Mouse (Mus musculus) midbrain, embryonic 10.5 days (tissue): ENCODE data around the gene Ccdc152. TPM values are rescaled to one million over a fixed set of nuclear protein-coding genes. Genes with fewer than 3 reads are reported as not detected.

Experiments
- DNase-seq: peaks from one replicate; pipeline ENCODE4 v3.0.0-alpha.2; 2017; ENCODE audit warnings: low spot score
- H3K27ac ChIP-seq: fragments of 300-500 bp; sonication (generic); replicated peaks from 2 replicates; pipeline ENCODE4 v1.5.1; 2016; ENCODE audit warnings: mild to moderate bottlenecking
- H3K27me3 ChIP-seq: fragments of 300-500 bp; sonication (generic); 2 replicates; pipeline ENCODE4 v1.6.1; 2016; ENCODE audit warnings: low read depth, mild to moderate bottlenecking; ENCODE audit not compliant: poor library complexity, severe bottlenecking
- H3K36me3 ChIP-seq: fragments of 300-500 bp; sonication (generic); 2 replicates; pipeline ENCODE4 v1.6.1; 2016; ENCODE audit warnings: mild to moderate bottlenecking, moderate library complexity
- H3K4me1 ChIP-seq: fragments of 300-500 bp; sonication (generic); 2 replicates; pipeline ENCODE4 v1.6.1; 2016
- H3K4me3 ChIP-seq: fragments of 300-500 bp; sonication (generic); 2 replicates; pipeline ENCODE4 v1.5.1; 2016; ENCODE audit warnings: mild to moderate bottlenecking, moderate library complexity
- H3K9me3 ChIP-seq: fragments of 300-500 bp; sonication (generic); replicated peaks from 2 replicates; pipeline ENCODE4 v1.6.1; 2016; ENCODE audit warnings: mild to moderate bottlenecking
- WGBS: fragments of 180-500 bp; shearing (Covaris S2); methylation state at CpG from one replicate; pipeline ENCODE4 v1.1.7; 2016; 5-methylcytosine and 5-hydroxymethylcytosine counted together
- polyA plus RNA-seq: library from polyadenylated mRNA; unstranded; fragments of >200 nt; fragmentation: Nextera tagmentation; extraction: Ambion mirVana; gene quantifications from 2 replicates; pipeline ENCODE4 v1.2.1, GENCODE M21; 2016

Ccdc152 gene
- polyA plus RNA-seq, 1 experiment from 2014 or later = not detected

DNA sequence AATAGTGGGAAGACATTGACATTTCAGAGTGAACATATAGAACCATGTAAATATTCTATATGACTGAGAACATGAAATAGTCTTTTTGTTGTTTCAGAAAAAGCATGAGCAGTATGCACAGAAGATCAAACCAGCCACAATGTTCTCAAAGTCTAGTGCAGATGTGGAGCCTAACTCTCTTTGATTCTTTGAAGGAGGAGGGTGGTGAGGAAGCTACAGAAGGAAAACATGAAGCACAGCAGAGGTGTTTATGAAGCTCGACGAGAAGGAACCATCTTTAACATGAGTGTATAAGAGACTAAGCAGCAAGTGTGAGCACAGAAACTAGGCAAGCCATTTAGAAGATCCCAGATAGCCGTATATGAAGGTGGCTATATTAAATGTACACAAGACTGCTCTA lies 6.5 kb upstream of the Ccdc152 start:
- H3K36me3 ChIP-seq = no peaks in the 10 kb centered on the region
- H3K4me1 ChIP-seq = no peaks in the 10 kb centered on the region
- WGBS = 86% methylated on average over 3 of the region's 3 CpGs
- no peaks in the 10 kb centered on the region for H3K9me3 ChIP-seq
- no peak overlapping the region for H3K4me3 ChIP-seq
- H3K27ac ChIP-seq = no peak overlapping the region
- no peaks in the 10 kb centered on the region for H3K27me3 ChIP-seq
- DNase-seq = no peak

DNA sequence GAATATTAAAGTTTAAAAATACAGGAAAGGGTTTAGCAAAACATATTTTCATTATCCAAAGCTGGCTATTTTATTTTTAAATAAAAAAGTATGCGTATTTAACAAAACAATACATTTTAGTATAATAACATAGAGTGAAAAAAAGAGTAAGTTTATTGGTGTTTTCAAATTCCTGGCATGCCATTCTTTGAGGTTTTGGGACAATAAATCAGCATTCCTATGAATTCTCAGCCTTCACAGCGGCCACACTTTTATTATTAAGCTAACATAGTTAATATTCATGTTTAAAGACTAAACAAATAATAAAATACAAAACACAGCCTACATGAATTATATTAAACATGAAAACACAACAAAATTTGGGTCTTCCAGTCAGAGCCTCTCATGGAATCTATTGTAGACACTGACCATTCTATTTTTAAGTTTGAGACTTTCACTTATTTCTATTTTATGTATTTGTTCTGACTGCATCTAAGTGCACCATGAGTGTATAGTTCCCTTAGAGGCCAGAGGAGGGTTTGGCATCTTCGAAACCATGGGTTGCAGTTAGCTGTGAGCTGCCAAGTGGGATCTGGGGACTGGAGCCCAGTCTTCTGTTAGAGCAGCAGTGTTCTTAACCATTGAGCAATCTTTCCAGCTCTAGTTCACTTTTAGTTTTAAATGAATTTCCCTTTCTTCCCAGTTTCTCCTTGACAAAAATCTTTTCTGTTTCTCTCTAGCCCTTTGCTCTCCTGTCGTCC lies 2.8 kb downstream of the Ccdc152 start:
- 85% methylated on average over 4 of the region's 4 CpGs for WGBS
- H3K4me1 ChIP-seq = no peaks in the 10 kb centered on the region
- H3K27me3 ChIP-seq = no peaks in the 10 kb centered on the region
- no peak overlapping the region for H3K4me3 ChIP-seq
- H3K36me3 ChIP-seq = no peaks in the 10 kb centered on the region
- H3K9me3 ChIP-seq = no peaks in the 10 kb centered on the region
- no peak overlapping the region for H3K27ac ChIP-seq
- no peak for DNase-seq

DNA sequence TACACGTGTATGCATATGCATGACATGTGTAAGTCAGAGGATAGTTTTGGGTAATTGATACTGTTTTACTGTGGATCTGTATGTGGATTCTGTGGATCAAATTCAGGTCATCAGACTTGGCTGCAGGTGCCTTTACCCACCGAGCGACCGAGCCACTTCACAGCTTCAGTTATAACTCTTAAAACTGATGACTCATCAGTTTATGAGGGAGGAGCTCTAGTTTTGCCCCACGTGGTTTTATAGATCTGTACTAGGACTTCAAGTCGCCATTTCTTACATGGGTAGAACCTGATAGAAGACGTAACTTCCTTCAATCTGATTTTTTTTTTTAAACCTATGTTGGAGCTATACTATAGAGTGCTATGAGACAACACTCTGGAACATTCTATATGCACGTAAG lies 5.7 kb downstream of the Ccdc152 start:
- 87% methylated on average over 8 of the region's 8 CpGs for WGBS
- DNase-seq = no peak

DNA sequence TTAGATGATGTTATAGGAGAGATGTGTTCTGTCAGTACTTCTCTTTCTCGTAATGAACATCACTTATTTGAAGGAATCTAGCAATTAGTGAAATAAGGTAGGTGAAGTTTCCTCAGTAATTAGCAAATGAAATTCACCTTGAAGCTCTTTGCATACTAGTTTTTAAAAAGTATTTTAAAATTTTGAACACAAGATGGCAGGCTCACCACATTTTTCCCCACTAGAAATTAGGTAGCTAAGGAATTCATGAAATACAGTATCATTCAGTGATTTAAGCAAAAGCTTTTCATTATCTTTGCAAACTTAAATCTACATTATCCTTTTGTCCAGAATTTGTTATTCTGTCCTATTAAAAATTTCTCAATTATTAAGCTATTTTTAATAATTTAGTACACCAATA lies 7.3 kb downstream of the Ccdc152 start:
- WGBS = 89% methylated on average over 1 of the region's 1 CpGs
- no peak overlapping the region for H3K4me3 ChIP-seq
- no peaks in the 10 kb centered on the region for H3K4me1 ChIP-seq
- no peaks in the 10 kb centered on the region for H3K36me3 ChIP-seq
- DNase-seq = no peak
- no peaks in the 10 kb centered on the region for H3K27me3 ChIP-seq
- no peaks in the 10 kb centered on the region for H3K9me3 ChIP-seq
- H3K27ac ChIP-seq = no peak overlapping the region

More for the DNA sequence above, 5.7 kb downstream of the Ccdc152 start:
- Histone ChIP-seq H3K36me3 (no peaks in the 10 kb centered on the region), H3K27ac (no peak overlapping the region), H3K9me3 (no peaks in the 10 kb centered on the region), H3K4me3 (no peak overlapping the region), H3K27me3 (no peaks in the 10 kb centered on the region), H3K4me1 (no peaks in the 10 kb centered on the region)

DNA sequence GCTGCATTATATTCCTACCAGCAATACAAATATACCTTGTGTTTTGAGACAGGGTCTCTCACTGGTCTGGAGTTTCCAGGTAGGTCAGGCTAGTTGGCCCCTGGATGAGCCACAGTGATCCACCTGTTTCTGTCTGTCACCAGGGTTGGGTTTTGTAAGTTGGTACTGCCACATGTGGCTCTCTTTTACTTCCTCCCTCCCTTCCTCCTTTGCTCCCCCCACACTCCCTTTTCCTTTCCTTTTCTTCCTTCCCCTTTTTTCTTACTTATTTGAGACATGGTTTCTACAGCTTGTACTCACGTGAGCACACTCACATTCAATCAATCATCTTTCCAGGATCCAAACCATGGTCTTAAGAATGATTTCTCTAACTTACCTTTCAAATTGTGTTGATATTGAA lies 9.8 kb downstream of the Ccdc152 start:
- no peaks in the 10 kb centered on the region for H3K36me3 ChIP-seq
- H3K9me3 ChIP-seq = no peaks in the 10 kb centered on the region
- no peaks in the 10 kb centered on the region for H3K4me1 ChIP-seq
- no peaks in the 10 kb centered on the region for H3K27me3 ChIP-seq
- DNase-seq = no peak
- H3K27ac ChIP-seq = no peak overlapping the region
- H3K4me3 ChIP-seq = no peak overlapping the region
- 77% methylated on average over 1 of the region's 1 CpGs for WGBS

DNA sequence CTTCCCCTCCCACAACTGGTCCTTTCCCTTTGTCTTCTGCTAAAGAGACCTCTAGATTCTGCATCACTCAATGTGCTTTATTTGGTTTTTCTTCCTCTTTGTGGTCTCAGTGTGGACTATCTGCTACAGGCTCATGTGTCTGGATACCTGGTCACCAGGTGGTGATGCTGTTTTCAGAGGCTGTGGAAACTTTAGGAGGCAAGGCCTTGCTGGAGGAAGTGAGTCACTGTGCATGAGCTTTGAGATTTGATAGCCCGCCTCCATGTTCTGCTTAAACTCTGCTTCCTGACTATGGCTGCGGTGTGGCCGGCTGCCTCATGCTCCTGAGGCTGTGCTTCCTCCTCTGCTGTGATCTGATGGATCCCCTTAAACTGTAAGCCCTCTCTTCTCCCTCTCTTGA lies 12.9 kb downstream of the Ccdc152 start:
- Histone ChIP-seq H3K36me3 (no peaks in the 10 kb centered on the region), H3K4me1 (no peaks in the 10 kb centered on the region), H3K9me3 (no peaks in the 10 kb centered on the region), H3K4me3 (no peak overlapping the region), H3K27ac (no peak overlapping the region), H3K27me3 (no peaks in the 10 kb centered on the region)
- 90% methylated on average over 3 of the region's 3 CpGs for WGBS
- no peak for DNase-seq

DNA sequence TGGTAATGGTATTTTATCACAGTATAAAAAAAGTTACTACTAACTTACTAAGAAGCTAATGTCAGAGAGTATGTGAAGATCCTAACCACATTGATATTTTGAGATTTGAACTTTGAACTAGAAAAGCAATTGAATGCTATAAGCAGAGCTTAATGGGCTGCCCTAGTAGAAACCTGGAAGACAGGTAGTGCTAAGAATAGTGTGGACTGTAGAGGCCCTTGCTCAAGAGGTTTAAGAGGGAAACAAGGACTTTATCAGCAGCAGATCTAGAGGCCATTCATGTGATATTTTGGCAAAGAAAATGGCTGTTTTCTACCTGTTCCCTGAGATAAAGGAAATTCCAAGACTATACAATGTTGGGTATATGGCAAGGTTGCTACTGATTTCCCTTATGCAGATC lies 17.3 kb downstream of the Ccdc152 start:
- no peaks in the 10 kb centered on the region for H3K4me1 ChIP-seq
- no peaks in the 10 kb centered on the region for H3K9me3 ChIP-seq
- H3K36me3 ChIP-seq = no peaks in the 10 kb centered on the region
- no peak for DNase-seq
- no peak overlapping the region for H3K27ac ChIP-seq
- no peak overlapping the region for H3K4me3 ChIP-seq
- H3K27me3 ChIP-seq = no peaks in the 10 kb centered on the region

DNA sequence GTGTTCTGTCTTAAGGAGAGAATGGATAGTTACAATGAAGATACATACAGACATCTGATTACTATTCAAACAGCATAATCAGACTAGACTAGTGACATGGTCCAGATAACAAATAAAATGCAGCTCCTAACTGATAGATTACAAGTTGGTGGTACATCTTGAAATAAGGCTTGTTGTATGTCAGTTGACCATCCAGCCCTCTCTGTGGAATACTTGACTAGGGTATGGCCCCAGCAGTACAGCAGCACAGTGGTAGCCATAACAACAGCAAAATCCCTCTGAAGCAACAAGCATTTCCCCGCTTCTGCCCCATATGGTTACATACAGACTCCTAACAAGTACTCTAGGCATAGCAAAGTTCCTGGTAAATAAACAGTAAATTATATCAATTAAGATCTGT lies 21.6 kb downstream of the Ccdc152 start:
- H3K4me3 ChIP-seq = no peak overlapping the region
- H3K36me3 ChIP-seq = 0 out of 2 replicates have a peak, but pooled peaks cover 4% of the 10 kb centered on the region
- no peaks in the 10 kb centered on the region for H3K27me3 ChIP-seq
- H3K4me1 ChIP-seq = no peaks in the 10 kb centered on the region
- H3K9me3 ChIP-seq = no peaks in the 10 kb centered on the region
- WGBS = 63% methylated on average over 1 of the region's 1 CpGs
- DNase-seq = no peak
- H3K27ac ChIP-seq = no peak overlapping the region

DNA sequence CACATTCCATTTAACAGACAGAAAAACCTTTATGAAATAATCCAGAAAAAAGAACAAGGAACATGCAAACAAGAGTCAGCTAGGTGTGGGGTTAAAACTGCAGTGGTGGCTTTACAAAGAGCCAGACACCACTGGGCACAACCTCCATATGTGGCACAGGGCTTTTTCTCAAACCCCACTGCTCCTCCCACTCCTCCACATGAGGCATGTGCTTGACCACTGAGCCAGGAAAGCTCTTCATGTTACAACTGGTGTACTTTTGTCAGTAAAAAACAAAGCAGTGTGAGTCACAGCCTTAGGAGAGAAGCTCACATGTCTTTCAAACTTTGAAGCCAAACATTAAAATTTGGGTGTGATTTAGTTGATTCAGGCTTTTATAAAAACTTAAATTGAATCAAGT lies 22.1 kb downstream of the Ccdc152 start:
- Histone ChIP-seq H3K36me3 (0 out of 2 replicates have a peak, but pooled peaks cover 4% of the 10 kb centered on the region), H3K4me3 (no peak overlapping the region), H3K27ac (no peak overlapping the region), H3K9me3 (no peaks in the 10 kb centered on the region), H3K4me1 (no peaks in the 10 kb centered on the region), H3K27me3 (no peaks in the 10 kb centered on the region)
- no peak for DNase-seq

DNA sequence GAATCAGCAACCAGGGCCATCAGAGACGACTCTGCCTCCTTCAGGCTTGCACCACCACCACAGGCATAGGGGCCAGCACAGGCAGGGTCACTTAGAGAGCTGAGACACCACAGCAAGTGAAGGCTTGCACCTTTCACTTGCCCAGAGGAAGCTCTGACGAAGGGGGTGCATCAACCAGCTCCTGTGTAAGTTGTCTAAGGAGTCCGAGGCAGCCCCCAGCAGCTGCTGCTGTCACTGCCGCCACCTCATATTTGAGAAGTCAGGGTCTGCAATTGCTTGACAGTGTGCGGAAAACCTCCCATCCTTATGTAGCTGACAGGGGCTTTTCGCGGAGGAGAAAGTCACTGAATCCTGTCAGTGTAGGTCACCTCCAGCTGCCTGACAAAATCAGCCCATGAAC lies 24.1 kb downstream of the Ccdc152 start:
- Histone ChIP-seq H3K36me3 (0 out of 2 replicates have a peak, but pooled peaks cover 4% of the 10 kb centered on the region), H3K27me3 (no peaks in the 10 kb centered on the region), H3K9me3 (no peaks in the 10 kb centered on the region), H3K4me1 (no peaks in the 10 kb centered on the region), H3K4me3 (no peak overlapping the region), H3K27ac (no peak overlapping the region)
- WGBS = 87% methylated on average over 7 of the region's 7 CpGs
- no peak for DNase-seq

DNA sequence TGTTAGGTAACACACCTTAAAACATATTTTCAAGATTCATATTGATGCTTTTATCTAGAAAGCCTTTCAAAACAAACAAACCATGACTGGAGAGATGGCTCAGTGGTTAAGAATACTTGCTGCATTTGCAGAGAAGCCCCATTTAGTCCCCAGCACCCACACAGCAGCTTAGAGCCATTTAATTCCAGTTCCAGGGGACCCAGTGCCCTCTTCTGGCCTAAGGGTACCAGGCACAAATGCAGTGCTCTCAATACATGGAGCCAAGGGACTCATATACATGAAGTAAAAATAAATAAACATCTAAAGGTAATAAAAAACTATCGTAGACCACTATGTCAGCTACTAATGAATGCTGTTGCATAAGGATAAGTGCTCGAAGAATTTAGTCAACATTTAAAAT lies 25.9 kb downstream of the Ccdc152 start:
- Histone ChIP-seq H3K27me3 (no peaks in the 10 kb centered on the region), H3K36me3 (0 out of 2 replicates have a peak, but pooled peaks cover 4% of the 10 kb centered on the region), H3K9me3 (no peaks in the 10 kb centered on the region), H3K4me3 (no peak overlapping the region), H3K4me1 (no peaks in the 10 kb centered on the region), H3K27ac (no peak overlapping the region)
- WGBS = 92% methylated on average over 2 of the region's 2 CpGs
- no peak for DNase-seq

DNA sequence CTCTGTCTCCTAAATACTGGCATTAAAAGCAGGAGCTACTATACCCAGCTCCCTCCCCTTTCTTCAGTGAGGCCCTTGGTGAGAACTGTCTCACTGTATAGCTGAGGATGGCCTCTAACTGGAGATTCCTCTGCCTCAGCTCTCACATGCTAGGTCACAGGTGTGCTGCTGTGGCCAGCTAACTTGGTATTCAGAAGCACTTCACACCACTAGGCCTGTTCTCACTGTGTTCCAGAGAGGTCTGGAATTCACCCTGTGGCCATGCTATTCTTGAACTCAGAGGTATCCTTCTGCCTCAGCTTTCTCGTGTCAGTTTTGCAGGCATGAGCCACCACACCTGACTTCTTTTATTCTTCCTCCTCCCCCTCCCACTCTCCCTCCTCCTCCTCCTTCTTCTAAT lies 30.1 kb downstream of the Ccdc152 start:
- Histone ChIP-seq H3K27ac (no peak overlapping the region), H3K27me3 (no peaks in the 10 kb centered on the region), H3K36me3 (no peaks in the 10 kb centered on the region), H3K4me1 (peaks cover 21% of the 10 kb centered on the region), H3K4me3 (no peak overlapping the region), H3K9me3 (no peaks in the 10 kb centered on the region)
- no peak for DNase-seq
- WGBS = 83% methylated on average over 1 of the region's 1 CpGs

DNA sequence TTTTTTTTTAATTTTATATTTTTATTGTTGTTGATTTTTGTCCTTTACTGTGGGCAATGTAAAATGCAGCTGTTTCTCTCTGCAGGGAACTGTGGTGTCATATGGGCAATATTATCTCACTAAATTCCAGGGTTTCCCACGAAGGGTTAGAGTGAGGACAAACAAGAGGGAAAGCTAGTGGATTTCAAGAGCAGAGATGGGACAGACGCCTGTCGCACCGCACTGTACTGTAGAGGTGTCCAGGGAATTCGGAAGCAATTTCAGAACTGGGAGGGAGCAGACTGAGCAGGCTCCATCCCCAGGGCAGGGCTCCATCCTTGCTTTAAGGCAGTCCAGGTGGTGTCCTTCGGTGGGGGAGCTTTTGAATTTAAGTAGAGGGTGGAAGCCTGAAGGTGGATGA lies 32.1 kb downstream of the Ccdc152 start:
- H3K4me3 ChIP-seq = peak overlapping the region; percentile 48
- no peaks in the 10 kb centered on the region for H3K9me3 ChIP-seq
- H3K4me1 ChIP-seq = peaks cover 21% of the 10 kb centered on the region
- no peak for DNase-seq
- WGBS = 50% methylated on average over 6 of the region's 6 CpGs
- peak overlapping the region; percentile 88; the same call in 1 of the 2 replicates for H3K27ac ChIP-seq
- H3K27me3 ChIP-seq = no peaks in the 10 kb centered on the region
- H3K36me3 ChIP-seq = no peaks in the 10 kb centered on the region
